Mouse (Mus musculus) lung, postnatal 0 days (tissue): Measurements from ENCODE around the gene Bbs5.

ENCODE experiments used
- CTCF ChIP-seq: IDR thresholded peaks from 2 replicates; pipeline ENCODE4 v1.5.1; 2016; ENCODE audit warnings: antibody characterized with exemption, mild to moderate bottlenecking
- EP300 ChIP-seq: IDR thresholded peaks from 2 replicates; pipeline ENCODE4 v1.6.1; 2016; ENCODE audit warnings: antibody characterized with exemption, mild to moderate bottlenecking, control low read depth

DNA sequence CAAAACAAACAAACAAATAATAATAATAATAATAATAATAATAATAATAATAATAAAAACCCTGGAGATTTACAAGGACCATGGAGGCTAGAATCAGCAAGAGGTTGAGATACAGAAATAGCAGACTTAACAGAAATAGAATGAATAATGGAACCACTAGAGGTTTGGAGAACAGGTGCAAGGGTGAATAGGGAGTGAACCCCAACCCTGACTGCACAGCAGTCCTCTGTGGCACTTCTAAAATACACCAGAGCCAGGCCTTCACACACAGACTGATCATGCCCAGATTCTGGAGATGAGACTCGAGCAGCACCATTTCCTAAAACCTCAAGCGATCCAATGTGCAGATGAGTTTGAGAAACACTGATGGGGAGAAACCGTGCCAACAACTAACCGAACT is 35.0 kb downstream of the Bbs5 start:
- TF ChIP-seq EP300 (no peak), CTCF (no peak)
